Mouse (Mus musculus) bone marrow, adult 2 months (tissue): Measurements from ENCODE around the gene Slc5a6.

Experiments
- CTCF ChIP-seq: fragments of 200-500 bp; IDR thresholded peaks from 2 replicates; pipeline ENCODE4 v1.5.1; 2011; ENCODE audit warnings: low read length, control low read depth; ENCODE audit not compliant: control insufficient read depth, insufficient read depth
- POLR2A ChIP-seq: fragments of 200-500 bp; IDR thresholded peaks from 2 replicates; pipeline ENCODE4 v1.6.1; 2011; ENCODE audit warnings: low read depth, mild to moderate bottlenecking, control low read depth, low read length, borderline replicate concordance; ENCODE audit not compliant: control insufficient read depth

- no peak for TF ChIP-seq CTCF
- no peak for TF ChIP-seq POLR2A
Observed at GRCm38 (mm10) chr5:31000122-31000521, 48.6 kb downstream of the Slc5a6 start.
